Comparison of ENCODE assay signal across 10 mouse cellular contexts in genomic region chr13:29199679-29200078, GRCm38 (mm10).
DNase-seq lines count a peak whose midpoint lies in the region; ATAC-seq and TF ChIP-seq lines count a peak whose summit lies in the region.
"Had no signal": no experiment of that assay in that cellular context is flagged by ENCODE, and none has a peak within 500 bp of the region (broad histone marks: within the 10 kb centered on the region; RNA-seq: fewer than 3 reads in every experiment).

No protein-coding gene starts in this region.

- no peak overlapping the region for H3K9ac ChIP-seq in ES-Bruce4 (ENCODE audit: low read depth, poor library complexity, severe bottlenecking)
- no peak overlapping the region for H3K9ac ChIP-seq in embryonic facial prominence, embryonic 12.5 days
- H3K9ac ChIP-seq in heart, postnatal 0 days (replicated peaks; ENCODE audit: low read depth, low read length): no peak overlapping the region
- H3K9ac ChIP-seq: limb, embryonic 13.5 days had no signal

- TF ChIP-seq EP300 in ES-Bruce4 (IDR thresholded peaks at IDR 0.05; ENCODE audit: insufficient read depth, low read depth, low read length): 0 out of 2 replicates have a peak, but pooled peaks have one; percentile 30
- peak; percentile 86 for TF ChIP-seq EP300 in heart, postnatal 0 days (IDR thresholded peaks at IDR 0.05; ENCODE audit: low read depth)

- TF ChIP-seq POLR2A in ES-Bruce4 (IDR thresholded peaks at IDR 0.05; ENCODE audit: insufficient read depth, low read length): no peak

- no peaks in the 10 kb centered on the region for H3K27me3 ChIP-seq in ES-Bruce4 (ENCODE audit: control insufficient read depth, insufficient read depth, low read length, poor library complexity, severe bottlenecking)
- no peaks in the 10 kb centered on the region for H3K27me3 ChIP-seq in embryonic facial prominence, embryonic 12.5 days
- H3K27me3 ChIP-seq in heart, postnatal 0 days (ENCODE audit: control insufficient read depth, insufficient read depth, low read length): no peaks in the 10 kb centered on the region
- H3K27me3 ChIP-seq: limb, embryonic 13.5 days had no signal

- H3K4me1 ChIP-seq in ES-Bruce4 (ENCODE audit: control insufficient read depth, insufficient read depth, low read length): peaks cover 2% of the 10 kb centered on the region
- peaks cover 8% of the 10 kb centered on the region; the same call in 1 of the 2 replicates for H3K4me1 ChIP-seq in embryonic facial prominence, embryonic 12.5 days
- H3K4me1 ChIP-seq in heart, postnatal 0 days (ENCODE audit: control insufficient read depth, insufficient read depth): peaks cover 27% of the 10 kb centered on the region

- no peak overlapping the region for H3K27ac ChIP-seq in gastrocnemius, adult 2 months
- H3K27ac ChIP-seq in ES-Bruce4 (ENCODE audit: insufficient read depth, low read length): no peak overlapping the region
- H3K27ac ChIP-seq in embryonic facial prominence, embryonic 12.5 days: 0 out of 2 replicates have a peak overlapping the region, but pooled peaks have one; percentile 19
- peak overlapping the region; percentile 97 for H3K27ac ChIP-seq in heart, postnatal 0 days (ENCODE audit: low read depth)
- H3K27ac ChIP-seq: limb, embryonic 13.5 days had no signal

- peak; percentile 40 for DNase-seq in gastrocnemius, adult 2 months
- DNase-seq in gastrocnemius, postnatal 4 days (ENCODE audit: low spot score in 2 of 2): no peak
- DNase-seq in heart, postnatal 0 days (ENCODE audit: low spot score): peak; percentile 92
- no peak for DNase-seq in spleen, postnatal 36 days (ENCODE audit: low spot score in 2 of 2)
- no peak for DNase-seq in spleen, adult 18-20 months

- H3K36me3 ChIP-seq in ES-Bruce4 (ENCODE audit: control insufficient read depth, insufficient read depth, low read length, poor library complexity, severe bottlenecking): no peaks in the 10 kb centered on the region
- H3K36me3 ChIP-seq in embryonic facial prominence, embryonic 12.5 days: no peaks in the 10 kb centered on the region
- no peaks in the 10 kb centered on the region for H3K36me3 ChIP-seq in heart, postnatal 0 days (replicated peaks; ENCODE audit: control insufficient read depth, insufficient read depth, low read length)
- H3K36me3 ChIP-seq: limb, embryonic 13.5 days had no signal

- no peak for TF ChIP-seq CTCF in gastrocnemius, adult 2 months (IDR thresholded peaks at IDR 0.05)
- TF ChIP-seq CTCF in ES-Bruce4 (IDR thresholded peaks at IDR 0.05; ENCODE audit: low read depth, low read length): no peak
- TF ChIP-seq CTCF in heart, postnatal 0 days (IDR thresholded peaks at IDR 0.05; ENCODE audit: low read depth): no peak

- intact Hi-C loops in gastrocnemius, adult 2 months (cut with DNase I): no loop called here

- H3K4me2 ChIP-seq in embryonic facial prominence, embryonic 12.5 days (replicated peaks): no peak overlapping the region
- no peak overlapping the region for H3K4me2 ChIP-seq in heart, postnatal 0 days (ENCODE audit: low read depth, low read length)
- H3K4me2 ChIP-seq: limb, embryonic 13.5 days had no signal

- no peak overlapping the region for H3K4me3 ChIP-seq in gastrocnemius, adult 2 months
- no peak overlapping the region for H3K4me3 ChIP-seq in ES-Bruce4 (ENCODE audit: low read depth, low read length)
- H3K4me3 ChIP-seq in embryonic facial prominence, embryonic 12.5 days: no peak overlapping the region
- no peak overlapping the region for H3K4me3 ChIP-seq in heart, postnatal 0 days (ENCODE audit: low read depth, low read length)
- H3K4me3 ChIP-seq: erythroblast, embryonic 14.5 days; limb, embryonic 13.5 days had no signal

- 32% methylated on average over 6 of the region's 6 CpGs for WGBS in embryonic facial prominence, embryonic 12.5 days
- 9% methylated on average over 6 of the region's 6 CpGs for WGBS in heart, postnatal 0 days

- H3K9me3 ChIP-seq in ES-Bruce4 (replicated peaks; ENCODE audit: control insufficient read depth, insufficient read depth, low read length, poor library complexity, severe bottlenecking): no peaks in the 10 kb centered on the region
- no peaks in the 10 kb centered on the region for H3K9me3 ChIP-seq in embryonic facial prominence, embryonic 12.5 days
- no peaks in the 10 kb centered on the region for H3K9me3 ChIP-seq in heart, postnatal 0 days (replicated peaks; ENCODE audit: control insufficient read depth, low read length)
- H3K9me3 ChIP-seq: limb, embryonic 13.5 days had no signal

- ATAC-seq in embryonic facial prominence, embryonic 12.5 days (ENCODE audit: insufficient number of reproducible peaks, insufficient read depth, low FRiP score, low TSS enrichment): 0 out of 2 replicates have a peak, but pooled peaks have one; percentile 72
- peak; percentile 85 for ATAC-seq in heart, postnatal 0 days (ENCODE audit: insufficient read depth, low read depth)
- ATAC-seq in activated CD4-positive, CD25-positive, alpha-beta regulatory T cell, adult 4 months: no peak

Comparison
In these comparisons a context has a peak if more than half of its experiments do, and no peak if none do; other contexts are left out.
1. DNase-seq: peak in gastrocnemius, adult 2 months (single experiment) and heart, postnatal 0 days (single experiment); none in gastrocnemius, postnatal 4 days (0 of 2), spleen, postnatal 36 days (0 of 2) and spleen, adult 18-20 months (0 of 2).
2. H3K27ac ChIP-seq: peak in embryonic facial prominence, embryonic 12.5 days (single experiment) and heart, postnatal 0 days (single experiment); none in gastrocnemius, adult 2 months (single experiment) and ES-Bruce4 (single experiment).